Mouse (Mus musculus): ENCODE results near the gene Selenof.
"Not testable (repeated sequence)": the region's sequence is repeated elsewhere in the genome, so short reads cannot be mapped to it uniquely, and the experiment has no call there.

The Selenof gene

GRCm38 (mm10) chr3:144602819-144603218 is 32.7 kb downstream of the Selenof start:
- DNase-seq (ENCODE audit: low read depth) = no peak

- no peak for DNase-seq (ENCODE audit: low read depth)
Measured at GRCm38 (mm10) chr3:144603558-144603957, 33.5 kb downstream of the Selenof start.

DNA sequence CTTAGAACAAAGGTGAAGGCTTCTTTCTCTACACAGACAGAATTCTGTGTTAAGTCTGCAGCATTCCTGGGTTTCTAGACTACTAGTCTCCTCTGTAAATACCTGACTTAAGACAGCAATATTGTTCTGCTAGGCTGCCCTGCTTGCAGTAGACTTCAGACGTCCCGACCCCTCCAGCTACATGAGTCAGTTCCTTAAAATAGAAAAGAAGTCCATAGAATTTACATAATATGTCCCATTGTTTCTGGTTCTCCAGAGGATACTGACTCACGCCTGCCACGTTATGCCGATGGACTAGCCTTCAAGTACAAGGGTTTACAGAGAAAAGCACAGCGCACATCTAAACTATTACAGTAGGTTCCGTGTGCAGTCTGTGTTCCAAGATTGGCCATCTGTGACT is 34.1 kb downstream of the Selenof start:
- DNase-seq (ENCODE audit: low read depth) = no peak

DNA sequence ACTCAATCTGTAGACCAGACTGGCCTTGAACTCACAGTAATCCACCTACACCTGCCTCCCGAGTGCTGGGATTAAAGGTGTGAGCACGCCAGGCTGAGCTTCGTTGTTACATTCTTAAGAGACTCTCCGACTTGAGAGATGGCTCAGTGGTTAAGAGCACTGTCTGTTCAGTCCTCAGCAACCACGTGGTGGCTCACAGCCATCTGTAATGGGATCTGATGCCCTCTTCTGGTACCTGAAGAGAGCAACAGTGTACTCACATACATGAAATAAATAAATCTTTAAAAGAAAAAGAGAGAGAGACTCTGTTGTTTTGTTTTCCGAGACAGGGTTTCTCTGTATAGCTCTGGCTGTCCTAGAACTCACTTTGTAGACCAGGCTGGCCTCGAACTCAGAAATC is 35.7 kb downstream of the Selenof start:
- not testable (repeated sequence) for DNase-seq (ENCODE audit: low read depth)

DNA sequence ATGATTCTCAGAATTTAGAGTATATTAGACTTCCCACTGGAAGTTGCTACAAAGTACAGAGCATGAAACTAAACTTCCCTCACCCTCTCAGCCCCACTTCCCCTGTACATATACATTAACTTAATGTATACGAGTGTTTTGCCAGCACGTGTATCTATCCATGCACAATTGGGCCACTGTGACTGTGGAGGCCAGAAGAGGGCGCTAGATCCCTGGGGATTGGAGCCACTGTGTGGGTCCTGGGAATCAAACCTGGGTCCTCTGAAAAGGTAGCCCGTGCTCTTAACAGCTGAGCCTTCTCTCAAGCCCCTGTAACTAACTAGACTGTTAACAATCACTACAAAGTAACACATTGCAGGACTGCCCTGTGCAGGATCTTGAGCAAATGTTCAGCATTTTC is 36.3 kb downstream of the Selenof start:
- DNase-seq (ENCODE audit: low read depth) = peak; percentile 16

GRCm38 (mm10) chr3:144608090-144608489 is 38.0 kb downstream of the Selenof start:
- no peak for DNase-seq (ENCODE audit: low read depth)

GRCm38 (mm10) chr3:144610759-144611158 is 40.7 kb downstream of the Selenof start:
- DNase-seq (ENCODE audit: low read depth) = no peak

- DNase-seq (ENCODE audit: low read depth) = no peak
Measured at GRCm38 (mm10) chr3:144611626-144612271, 41.6 kb downstream of the Selenof start.

- DNase-seq (ENCODE audit: low read depth) = no peak
Measured at GRCm38 (mm10) chr3:144612382-144612781, 42.3 kb downstream of the Selenof start.

- DNase-seq (ENCODE audit: low read depth) = no peak
Measured at GRCm38 (mm10) chr3:144614277-144614676, 44.2 kb downstream of the Selenof start.

- no peak for DNase-seq (ENCODE audit: low read depth)
Measured at GRCm38 (mm10) chr3:144614698-144615097, 44.6 kb downstream of the Selenof start.

DNA sequence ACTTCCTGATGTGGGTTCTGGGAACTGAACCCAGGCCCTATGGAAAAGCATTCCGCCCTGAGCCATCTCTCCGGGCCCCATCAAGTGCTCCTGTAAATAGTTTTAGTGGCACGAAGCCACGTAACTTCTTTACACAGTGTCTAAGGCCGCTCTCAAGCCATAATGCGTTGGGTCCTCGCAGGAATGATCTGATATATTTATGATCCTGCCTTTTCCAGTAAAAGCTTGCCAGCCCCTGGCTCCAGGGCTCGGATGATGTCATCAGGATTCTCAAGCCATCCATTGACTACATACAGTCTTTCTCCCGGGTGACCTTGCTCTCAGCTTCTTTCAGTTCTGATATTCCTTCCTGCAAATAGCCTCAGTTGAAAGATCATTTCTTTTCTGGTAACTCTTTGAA is 45.4 kb downstream of the Selenof start:
- DNase-seq (ENCODE audit: low read depth) = no peak

GRCm38 (mm10) chr3:144616654-144617425 is 46.7 kb downstream of the Selenof start:
- peak; percentile 70 for DNase-seq (ENCODE audit: low read depth)

GRCm38 (mm10) chr3:144617633-144618180 is 47.6 kb downstream of the Selenof start:
- DNase-seq (ENCODE audit: low read depth) = no peak

DNA sequence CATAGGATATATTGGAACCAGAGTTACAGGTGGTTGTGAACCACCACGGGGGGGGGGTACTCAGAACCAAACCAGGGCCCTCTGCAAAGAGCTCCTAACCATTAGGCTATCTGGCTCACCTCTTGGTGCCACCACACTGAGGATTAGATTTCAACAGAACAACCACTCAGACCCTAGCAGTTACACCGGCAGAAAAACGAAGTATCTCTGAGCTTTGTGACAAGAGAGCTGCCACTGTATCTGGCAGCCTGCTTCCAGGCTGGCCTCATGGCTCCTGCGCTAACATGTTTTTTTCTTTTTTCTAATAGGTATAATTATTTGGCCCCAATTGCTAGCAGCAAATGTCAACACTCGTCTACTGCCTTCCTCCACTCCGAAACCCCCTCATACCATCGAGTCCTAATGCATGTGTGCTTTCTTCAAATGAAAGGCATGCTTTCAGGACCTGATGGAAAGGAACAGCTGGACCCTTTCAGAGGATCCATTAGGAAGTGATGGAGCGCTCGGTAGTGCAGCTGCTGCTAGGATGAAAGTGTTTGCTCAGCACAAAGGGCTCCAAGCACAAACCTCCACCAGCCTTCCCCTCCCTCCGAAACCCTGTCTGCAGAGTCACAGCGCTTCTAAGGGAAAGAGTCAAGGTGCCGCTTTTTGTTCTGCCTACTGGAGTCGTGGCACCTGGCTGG is 53.0 kb downstream of the Selenof start:
- no peak for DNase-seq (ENCODE audit: low read depth)

- no peak for DNase-seq (ENCODE audit: low read depth)
Measured at GRCm38 (mm10) chr3:144625691-144626090, 55.6 kb downstream of the Selenof start.

- DNase-seq (ENCODE audit: low read depth) = peak; percentile 62
Measured at GRCm38 (mm10) chr3:144628005-144628914, 58.2 kb downstream of the Selenof start.

- DNase-seq (ENCODE audit: low read depth) = no peak
Measured at GRCm38 (mm10) chr3:144628915-144629230, 58.8 kb downstream of the Selenof start.

DNA sequence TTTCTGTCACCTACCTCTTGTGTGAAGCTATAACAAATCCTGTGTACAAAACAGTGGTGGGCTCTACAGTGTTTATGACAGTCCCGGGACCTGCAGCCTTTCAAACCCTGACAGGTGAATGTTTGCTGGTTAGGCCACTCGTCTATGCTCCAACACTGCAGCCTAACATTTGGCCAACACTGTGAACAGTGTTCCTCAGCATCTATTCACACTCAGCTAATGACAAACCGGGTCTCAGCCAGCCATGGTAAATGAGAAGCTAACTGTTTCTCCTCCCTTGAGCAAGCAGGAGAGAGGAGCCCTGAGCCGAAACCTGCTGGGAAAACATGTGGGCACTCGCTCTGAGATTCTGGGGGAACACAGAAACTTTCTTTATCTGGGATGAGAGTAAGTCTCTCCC is 65.1 kb downstream of the Selenof start:
- no peak for DNase-seq (ENCODE audit: low read depth)

DNA sequence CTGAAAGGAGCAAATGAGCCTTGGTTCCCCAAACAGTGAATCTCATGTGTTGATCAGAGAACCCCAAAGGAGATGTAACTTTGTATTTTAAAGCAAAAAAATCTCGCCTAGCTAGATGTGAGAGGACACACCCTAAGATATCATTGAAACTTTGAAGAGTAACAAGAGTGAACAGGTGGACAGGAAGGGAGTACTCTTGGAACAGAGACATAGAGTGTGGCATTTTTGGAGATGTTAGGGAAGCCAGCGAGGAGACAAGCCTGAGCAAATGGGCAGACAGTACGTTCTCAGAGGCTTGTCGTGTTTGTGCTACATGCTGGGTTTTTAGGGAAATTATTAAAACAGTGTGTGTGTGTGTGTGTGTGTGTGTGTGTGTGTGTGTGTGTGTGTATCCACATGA is 68.0 kb downstream of the Selenof start:
- DNase-seq (ENCODE audit: low read depth) = no peak

DNA sequence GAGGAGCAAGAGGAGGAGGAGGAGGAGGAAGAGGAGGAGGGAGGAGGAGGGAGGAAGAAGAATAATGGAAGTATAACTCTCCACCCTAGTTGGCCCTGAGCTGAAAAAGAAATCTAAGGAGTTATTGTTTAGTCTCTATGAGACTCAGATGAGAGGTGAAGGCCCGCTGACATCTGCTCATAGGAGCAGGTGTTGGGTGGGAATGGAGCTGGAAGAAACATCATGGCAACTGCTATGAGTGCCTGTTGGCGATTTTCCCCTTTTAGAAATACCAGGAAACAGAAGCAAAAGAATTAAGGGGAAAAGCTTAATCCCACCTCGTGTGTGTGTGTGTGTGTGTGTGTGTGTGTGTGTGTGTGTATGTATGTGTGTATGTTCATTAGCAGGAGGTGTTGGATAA is 69.3 kb downstream of the Selenof start:
- DNase-seq (ENCODE audit: low read depth) = no peak

- DNase-seq (ENCODE audit: low read depth) = no peak
Measured at GRCm38 (mm10) chr3:144640033-144640432, 69.9 kb downstream of the Selenof start.
